Mouse (Mus musculus): ENCODE data around the gene Grhl1. TPM values are rescaled to one million over a fixed set of nuclear protein-coding genes. Genes with fewer than 3 reads are reported as not detected.
A peak's percentile ranks its signal among the peaks of the same experiment; 100 is the strongest.
"Not testable (repeated sequence)": the region's sequence is repeated elsewhere in the genome, so short reads cannot be mapped to it uniquely, and the experiment has no call there.

The Grhl1 gene
- polyA plus RNA-seq, 1 experiment = 6.7 TPM

DNA sequence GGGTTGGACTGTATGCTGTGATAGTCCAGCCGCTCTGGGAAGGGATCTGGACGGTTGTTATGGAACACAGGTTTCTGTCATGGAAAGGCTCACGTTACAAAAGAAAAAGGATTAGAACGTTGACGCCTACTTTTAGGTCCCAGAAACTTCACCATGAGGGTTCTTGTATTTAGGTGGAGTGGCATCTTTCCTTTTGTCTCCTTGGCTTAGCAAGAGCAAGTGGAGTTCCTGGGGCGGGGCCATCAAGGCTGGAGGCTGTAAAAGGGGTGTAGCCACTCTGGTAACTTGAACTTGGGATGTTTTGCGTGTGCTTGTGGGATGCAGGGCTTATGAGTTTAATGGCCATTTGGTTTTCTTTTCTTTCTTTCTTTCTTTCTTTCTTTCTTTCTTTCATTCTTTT lies 18.3 kb downstream of the Grhl1 start:
- no peak for DNase-seq (ENCODE audit: low read depth)

DNA sequence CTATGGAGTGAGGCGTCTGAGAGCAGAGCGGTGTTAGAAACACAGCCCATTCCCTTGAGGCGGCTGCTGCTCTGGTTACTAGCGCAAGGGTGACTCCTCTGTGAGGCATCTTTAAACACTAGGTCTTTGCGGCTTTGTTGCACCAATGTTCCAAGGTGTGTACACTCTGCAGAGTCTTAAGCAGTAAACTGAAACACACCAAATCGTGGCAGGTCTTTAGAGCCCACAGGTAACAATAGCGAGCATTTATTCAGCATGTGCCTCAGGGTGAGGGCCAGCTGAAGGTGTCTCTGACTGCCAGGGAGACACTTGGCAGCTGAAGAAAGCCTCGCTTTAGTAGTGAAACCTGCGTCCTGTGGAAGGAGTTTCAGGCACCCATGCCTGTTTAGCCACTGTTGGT lies 20.0 kb downstream of the Grhl1 start:
- peak; percentile 83 for DNase-seq (ENCODE audit: low read depth)

DNA sequence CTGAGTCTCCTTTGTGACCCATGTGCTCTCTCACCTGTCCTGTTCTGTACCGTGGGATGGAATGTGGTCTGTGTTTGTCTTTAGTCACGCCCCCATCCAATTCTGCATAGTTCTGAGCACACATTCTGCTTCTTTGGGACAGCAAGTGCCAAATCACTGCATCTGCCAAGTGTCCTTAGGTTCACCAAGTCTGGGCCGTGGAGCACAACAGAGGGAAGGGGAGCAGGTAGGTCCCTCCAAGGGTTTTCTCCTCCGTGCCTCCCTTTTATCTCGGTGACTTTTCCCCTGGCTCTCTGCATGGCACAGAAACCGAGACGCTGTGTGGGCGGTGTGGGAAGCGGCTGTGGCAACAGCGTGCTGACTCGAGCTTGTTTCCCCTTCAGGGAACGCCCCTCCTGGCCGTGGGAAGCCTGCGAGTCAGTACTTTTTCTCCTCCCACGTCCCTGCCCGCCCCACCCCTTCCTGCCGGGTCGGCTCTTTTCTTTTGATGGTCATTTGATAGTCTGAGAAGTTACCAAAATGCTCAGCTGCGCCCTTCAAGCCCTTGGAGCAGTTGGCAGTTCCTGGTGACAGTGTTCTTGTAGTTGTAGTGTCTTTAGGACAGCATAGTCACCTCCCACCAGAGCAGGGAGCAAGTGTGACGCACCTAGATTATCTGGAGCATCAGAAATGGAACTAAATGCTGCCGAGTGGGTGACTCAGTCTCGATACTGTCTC lies 21.0 kb downstream of the Grhl1 start:
- DNase-seq (ENCODE audit: low read depth) = peak; percentile 96

DNA sequence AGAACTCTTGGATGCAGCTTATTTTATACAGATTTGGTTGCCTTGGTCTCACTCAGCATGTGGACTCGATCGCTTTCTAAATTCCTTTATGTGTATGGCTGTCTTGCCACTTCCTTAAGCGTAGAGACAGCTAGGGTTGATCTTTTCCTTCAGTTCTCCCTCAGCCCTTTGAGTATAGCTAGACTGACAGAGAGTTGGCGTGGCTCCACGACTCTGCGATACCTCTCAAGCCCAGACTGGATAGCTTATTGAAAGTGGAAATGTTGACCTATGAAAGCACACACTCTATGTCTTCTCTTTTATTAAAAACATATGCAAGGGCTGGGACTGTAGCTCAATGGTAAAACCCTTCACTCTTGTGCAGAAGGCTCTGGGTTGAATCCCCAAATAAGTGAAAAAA lies 25.3 kb downstream of the Grhl1 start:
- DNase-seq (ENCODE audit: low read depth) = no peak

DNA sequence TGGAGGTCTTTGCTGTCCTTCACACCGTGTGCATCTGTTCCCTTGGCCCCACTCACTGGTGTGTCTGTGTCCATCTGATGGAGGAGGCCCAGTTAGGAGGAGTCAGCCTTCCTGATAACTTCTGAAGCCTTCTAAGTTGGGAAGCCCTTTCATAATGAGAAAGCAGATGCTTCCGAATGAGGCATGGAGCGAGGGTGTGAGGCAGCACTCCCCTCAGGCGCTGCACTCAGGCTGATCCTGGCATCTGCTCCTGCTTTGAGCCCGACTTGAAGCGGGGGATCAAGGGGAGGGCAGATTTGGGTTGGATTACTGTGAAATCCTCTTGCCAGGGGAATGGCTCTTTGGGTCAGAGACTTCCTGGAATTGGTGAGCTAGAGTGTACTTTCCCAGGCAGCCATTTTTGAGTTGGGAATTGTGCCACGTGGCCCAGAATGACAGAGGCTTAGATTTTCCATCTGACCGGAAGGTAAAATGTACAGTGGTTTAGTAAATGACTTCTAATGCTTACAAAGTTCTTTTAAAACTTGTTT lies 27.3 kb downstream of the Grhl1 start:
- DNase-seq (ENCODE audit: low read depth) = no peak

DNA sequence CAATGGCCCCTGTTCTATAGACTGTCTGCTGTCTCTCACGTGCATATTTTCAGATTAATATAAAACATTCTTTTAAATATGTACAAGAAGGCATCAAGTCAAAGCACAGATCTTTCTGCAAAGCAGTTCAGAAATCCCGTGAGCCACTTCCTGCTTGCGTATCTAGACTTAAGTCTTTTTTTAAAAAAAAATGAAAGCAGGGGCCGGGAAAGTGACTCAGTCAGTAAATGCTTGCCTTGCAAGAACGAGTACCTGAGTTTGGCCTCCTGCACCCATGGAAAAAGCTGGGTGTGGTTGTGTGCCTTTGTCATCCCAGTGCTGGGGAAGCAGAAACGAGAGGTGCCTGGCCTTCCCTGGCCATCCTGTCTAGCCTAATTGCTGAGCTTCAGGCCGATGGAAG lies 28.0 kb downstream of the Grhl1 start:
- no peak for DNase-seq (ENCODE audit: low read depth)

DNA sequence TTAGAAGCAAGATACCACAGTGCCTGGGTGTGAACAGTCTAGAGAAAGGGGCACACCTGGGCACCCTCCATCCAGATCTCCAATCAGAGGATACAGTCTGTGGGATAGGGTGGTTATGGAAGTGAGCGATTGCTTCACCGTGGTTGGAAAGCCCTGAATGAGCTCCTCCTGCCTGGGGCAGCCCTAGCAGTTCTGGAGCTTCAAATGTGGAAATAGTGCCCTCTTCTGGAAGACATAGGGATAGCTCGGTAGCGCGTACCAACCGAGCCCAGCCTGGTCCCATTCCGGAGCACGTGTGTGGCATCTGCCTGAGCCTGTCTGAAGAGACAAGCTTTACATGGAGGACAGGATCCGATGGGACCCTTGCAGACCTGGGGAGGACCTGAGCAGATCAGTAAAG lies 28.7 kb downstream of the Grhl1 start:
- no peak for DNase-seq (ENCODE audit: low read depth)

DNA sequence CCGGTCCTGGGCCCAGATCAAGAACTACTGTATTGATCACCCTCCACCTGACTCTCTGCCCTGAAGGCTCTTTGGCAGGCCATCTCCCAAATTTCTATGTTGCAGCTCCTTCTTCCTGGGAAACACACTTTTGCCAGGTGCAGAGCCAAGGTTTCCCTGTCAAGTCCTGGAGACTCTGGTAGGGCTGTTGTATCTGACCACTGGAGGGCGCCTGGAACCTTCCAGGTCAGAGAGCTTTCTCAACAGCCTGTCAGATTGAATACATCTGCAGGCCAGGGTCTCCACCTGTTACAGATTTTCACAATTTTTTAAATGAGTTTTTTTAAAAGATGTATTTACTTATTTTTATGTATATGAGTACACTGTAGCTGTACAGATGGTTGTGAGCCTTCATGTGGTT lies 31.2 kb downstream of the Grhl1 start:
- no peak for DNase-seq (ENCODE audit: low read depth)

DNA sequence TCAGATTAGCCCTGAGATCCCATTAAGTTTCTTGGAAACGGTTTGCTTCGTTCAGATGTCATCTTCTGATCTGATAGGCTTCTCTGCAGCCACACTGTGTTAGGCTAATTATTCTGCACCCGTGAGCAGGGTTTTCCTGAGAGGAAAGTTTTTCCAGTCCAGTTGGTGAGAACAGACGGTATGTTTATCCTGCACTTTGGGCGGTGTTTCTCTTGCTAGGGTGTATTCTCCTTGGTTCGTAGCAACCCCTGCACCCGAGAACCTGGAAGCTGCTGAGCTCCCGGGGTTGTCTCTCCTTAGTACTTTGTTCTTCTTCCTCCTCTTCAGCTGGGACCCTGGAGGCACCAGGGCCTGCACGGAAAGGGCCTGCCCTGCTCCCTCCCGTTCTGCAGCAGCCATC lies 34.1 kb downstream of the Grhl1 start:
- DNase-seq (ENCODE audit: low read depth) = no peak

DNA sequence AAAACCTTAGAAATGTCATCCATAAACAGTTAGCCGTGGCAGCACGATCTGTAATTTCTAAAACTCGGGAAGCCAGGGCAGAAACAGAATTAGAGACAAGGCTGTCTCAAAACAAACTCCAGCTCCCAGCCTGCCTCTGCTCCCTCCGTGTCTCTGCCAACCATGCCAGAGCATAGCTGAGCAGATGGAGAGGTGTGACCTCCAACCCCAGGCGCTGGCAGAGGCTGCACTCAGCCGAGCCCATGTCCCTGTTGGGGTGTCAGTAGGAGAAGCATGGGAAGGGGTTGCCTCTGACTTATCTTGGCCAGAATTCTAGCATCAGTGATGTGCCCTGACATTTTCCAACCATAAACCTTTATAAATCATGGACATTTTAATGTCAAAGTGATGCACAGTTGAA lies 40.5 kb downstream of the Grhl1 start:
- no peak for DNase-seq (ENCODE audit: low read depth)

DNA sequence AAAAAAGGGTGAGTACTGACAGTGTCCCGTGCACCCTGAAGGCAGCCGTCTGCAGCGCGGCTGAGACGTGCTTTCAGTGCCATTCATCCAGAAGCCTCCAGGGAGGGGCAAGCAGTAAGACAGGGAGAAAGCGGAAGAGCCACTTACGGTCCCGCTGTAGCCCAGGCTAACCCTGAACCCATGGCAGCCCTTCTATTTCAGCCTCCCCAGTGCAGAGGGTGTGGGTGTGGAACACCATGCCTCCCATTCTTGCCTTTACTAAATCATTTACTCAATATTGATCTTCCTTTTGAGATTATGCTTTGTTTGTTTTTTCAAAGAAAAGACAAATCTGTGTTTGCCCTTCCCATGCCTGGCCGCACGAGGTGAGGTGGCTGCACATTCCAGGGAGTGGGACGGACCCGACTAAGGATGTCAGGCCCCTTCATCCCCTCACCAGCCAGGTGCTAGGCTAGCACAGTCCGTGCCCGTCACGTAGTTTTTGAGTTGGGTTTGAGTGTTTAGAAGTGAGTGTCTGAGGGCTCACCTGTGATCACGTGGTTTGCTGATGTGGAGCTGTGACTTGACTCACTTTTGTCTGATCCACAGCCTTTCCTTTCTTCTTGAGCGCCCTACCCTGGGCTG lies 42.5 kb downstream of the Grhl1 start:
- no peak for DNase-seq (ENCODE audit: low read depth)

DNA sequence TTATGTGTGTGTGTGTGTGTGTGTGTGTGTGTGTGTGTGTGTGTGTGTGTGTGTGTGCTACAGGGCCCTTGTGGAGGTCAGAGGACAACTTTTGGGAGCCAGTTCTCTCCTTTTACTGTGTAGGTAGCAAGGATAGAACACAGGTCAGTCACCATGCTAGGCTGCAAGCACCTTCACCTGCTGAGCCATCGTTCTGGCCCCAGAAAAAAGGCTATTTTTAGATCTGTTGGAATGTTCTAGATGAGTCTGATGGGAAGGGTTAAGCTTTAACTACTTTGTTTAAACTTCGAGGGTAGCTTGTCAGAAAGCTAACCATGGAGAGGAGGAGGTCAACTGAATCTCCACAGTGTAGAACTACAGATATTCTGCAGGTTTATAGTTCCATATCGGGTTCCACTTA lies 43.1 kb downstream of the Grhl1 start:
- DNase-seq (ENCODE audit: low read depth) = no peak

DNA sequence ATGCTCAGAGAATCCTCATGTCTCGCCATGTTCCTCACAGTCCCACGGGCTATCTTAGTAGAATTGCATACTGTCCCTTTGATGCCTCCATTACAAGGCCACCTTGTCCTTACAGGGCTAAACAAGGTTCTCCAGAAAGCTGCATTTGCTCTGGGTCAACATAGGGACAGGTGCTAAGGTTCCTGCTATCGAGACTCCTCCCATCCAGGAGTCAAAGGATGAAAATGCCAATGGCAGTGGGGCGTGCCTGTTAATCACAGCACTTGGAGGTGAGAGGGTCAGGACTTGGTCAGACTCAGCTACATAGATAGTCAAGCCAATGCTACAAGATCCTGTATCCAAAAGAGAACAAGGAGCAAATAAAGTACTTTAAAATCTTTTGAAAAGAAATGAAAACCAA lies 47.4 kb downstream of the Grhl1 start:
- DNase-seq (ENCODE audit: low read depth) = no peak

DNA sequence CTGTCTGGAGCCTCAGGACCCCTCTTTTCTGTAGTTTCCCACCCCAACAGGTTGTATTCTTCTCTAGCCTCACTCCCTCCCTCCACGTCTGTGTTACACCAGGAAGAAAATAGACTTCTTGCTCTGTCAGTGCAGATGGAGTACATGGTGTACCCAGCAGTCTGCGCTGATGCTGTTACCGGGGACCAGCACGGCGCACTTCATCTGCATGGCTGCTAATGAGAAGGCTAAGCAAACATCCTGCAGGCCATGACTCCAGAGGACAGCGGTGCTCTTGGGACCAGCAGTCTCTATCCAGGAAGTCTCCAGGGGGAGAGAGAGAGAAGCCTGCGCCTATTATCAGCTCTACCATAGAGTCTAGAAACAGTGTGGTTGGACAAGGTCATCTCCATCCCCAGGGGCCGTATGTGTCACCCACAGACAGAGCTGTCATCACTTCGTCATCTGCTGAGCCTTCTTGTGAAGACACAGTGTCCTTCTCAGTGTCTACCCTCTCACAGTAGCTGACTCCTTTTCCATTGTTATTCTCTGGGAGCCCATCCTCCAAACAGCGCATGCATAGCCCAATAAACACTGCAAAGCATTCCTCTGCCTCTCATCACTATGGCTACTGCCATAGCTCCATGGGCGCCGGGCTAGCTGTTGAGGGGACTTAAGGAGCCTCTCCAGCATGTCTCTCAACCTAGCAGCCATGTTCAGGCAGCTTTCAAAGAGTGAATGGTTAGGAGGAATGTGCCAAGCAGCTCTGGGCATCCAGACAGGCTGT lies 51.6 kb downstream of the Grhl1 start:
- no peak for DNase-seq (ENCODE audit: low read depth)

DNA sequence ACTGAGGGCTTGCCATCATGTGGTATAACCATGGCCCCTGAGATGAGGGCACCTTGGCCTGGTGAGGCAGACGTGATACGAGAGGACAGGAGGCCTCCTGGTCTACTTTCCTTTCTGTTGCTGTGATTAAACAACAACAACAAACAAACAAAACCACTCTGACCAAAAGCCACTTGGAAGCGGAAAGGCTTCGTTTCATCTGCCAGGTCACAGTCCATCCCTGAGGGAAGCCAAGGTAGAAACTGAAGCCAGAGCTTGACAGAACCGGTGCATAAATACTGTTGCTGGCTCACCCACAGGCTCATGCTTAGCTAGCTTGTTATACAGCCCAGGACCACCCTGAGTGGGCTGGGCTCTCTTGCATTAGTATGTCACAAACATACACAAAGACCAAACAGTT lies 54.3 kb downstream of the Grhl1 start:
- no peak for DNase-seq (ENCODE audit: low read depth)

DNA sequence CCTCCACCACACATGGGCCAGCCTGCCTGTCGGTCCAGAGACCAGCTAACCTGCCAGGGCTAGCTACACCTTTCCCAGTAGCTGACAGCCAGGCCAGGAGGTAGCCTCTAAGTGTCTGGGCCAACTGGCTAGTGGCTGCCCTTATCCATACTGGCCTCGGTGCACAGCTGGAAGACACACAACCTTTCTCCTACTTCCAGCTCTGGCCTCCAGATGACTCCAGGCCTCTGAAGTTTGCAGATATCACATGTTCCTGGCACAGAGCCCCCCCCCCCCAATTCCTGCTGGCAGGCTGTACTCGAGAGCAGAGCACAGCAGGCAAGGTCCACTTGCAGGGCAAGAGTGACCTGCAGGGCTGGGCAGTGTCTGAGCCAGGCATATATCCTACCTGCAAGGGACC lies 55.1 kb downstream of the Grhl1 start:
- DNase-seq (ENCODE audit: low read depth) = no peak

DNA sequence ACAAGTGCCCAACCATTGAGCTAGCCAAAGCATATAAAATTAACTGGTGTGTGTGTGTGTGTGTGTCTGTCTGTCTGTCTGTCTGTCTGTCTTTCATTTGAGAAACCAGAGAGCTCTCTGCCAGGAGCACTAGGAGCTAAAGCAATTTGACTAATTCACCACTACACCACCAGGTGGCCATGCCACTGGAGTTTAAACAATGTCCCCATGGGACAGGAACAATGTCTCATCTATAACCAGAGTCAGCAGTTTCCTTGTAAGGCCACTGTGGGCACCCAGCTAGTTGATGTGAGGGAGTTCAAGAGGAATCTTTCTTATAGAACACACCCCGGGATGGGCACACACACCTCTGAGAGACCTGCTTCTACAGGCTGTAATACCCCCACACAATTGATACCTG lies 58.1 kb downstream of the Grhl1 start:
- no peak for DNase-seq (ENCODE audit: low read depth)

DNA sequence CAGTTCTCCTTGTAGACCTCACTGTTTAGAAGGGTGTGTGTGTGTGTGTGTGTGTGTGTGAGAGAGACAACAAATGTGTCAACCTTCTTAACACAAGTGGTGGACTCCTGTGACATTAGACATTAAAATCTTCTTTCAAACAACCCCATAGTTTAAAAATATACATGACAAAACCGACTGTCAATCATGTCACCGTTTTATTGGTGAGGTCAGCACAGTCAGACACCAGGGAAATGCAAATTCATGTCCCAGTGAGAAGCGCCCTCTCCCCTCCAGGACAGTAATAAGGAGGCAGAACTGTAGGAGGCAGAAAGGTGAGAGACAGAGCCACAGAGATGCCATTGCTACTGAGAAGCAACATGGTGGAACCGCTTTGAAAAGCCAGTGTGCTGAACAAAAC lies 60.3 kb downstream of the Grhl1 start:
- DNase-seq (ENCODE audit: low read depth) = no peak

DNA sequence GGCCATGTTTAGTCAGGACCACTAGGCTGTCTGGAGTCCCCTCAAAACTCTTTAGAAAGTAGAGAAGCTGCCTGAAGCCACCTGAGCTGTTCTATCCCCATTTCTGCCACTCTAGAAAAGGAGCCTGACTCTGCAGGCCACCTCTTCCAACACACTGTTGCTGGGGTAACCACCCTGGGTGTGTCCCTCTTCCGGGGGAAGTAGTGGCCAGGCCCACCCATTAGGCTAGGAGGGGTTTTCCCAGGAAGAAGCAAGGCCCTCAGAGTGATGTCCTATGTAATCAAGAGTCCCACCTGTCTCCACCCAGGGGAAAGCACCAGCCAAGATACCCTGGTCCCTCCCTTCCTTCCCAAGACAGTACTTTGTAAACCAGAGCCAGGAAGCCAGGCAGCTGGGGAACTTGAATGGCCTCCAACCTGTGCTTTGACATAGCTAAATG lies 61.7 kb downstream of the Grhl1 start:
- DNase-seq (ENCODE audit: low read depth) = no peak

DNA sequence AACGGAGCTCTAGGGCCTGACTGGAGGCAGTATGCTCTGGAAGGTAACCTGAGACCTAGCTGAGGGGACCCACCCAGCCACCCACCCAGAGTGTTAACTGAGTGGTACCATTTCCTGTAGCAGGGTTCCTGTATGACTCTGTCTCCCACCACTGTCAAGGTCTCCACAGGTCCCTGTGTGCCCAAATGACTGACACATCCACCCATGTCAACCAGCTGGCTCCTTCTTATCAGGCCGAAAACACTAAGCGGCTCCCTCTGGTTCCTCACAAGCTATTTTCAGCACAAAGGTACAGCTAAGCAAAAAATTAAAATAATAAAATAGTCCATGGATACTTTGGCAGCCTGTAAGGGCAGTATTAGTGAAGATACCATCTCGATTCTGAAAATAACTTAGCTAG lies 62.1 kb downstream of the Grhl1 start:
- no peak for DNase-seq (ENCODE audit: low read depth)

DNA sequence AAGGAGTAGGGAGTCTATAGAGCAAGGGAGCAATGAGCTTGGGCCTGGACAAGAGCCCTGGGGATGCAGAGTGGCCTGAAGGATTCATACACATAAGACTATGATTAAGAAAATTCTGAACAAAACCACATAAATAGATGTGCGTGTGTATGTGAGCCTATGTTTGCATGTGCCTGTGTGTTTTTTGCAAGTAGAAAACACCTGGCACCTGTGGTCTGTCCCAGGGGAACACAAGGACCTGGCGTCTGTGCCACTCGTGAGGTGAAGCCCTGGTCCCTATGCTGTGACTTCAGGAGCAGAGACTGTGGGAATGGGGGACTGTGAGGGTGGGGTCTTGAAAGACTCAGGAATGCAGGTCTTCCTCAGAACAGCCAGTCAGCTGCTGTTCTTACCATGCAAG lies 62.6 kb downstream of the Grhl1 start:
- no peak for DNase-seq (ENCODE audit: low read depth)

DNA sequence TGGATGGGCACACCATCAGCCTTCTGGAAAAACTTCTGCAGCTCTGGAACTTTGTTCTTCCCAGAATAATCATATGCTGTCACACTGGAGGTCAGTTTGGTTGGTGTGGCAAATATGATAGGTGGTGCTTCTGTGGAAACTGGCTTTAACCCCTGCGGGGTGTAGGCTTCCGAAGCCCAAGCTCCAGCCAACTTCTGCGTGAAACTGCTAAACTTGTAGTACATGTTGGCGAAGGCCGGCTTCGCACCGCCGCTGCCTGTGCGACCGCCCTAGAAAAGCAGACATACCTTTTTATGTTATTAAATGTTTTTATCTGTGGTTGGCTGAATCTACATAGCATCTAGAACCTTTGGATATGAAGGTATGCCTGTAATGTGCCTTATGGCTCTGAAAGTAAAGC lies 66.7 kb downstream of the Grhl1 start:
- not testable (repeated sequence) for DNase-seq (ENCODE audit: low read depth)

DNA sequence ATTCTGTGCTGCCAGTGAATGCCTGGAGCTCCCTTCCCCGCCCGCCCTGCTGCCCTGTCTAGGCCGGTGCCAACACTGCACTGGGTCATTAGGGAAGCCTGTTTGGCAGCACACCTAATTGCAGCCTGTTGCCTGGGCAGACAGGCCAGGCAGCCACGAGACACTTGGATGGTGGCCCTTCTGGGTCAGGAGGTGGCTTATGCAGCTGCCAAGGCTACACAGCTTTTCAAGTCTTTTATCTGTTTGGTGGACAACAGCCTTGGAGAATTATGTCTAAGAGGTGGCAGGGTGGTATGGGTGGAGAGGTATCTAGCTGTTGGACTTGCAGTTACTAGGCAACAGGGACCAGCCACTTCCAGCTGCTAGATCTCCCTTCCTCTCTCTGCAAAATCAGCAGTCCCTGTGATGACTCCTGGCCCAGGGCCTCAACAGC lies 70.3 kb downstream of the Grhl1 start:
- DNase-seq (ENCODE audit: low read depth) = no peak
